Mouse (Mus musculus): ENCODE measurements around the gene Slc8a1. TPM values are rescaled to one million over a fixed set of nuclear protein-coding genes. Genes with fewer than 3 reads are reported as not detected.

Gene Slc8a1
- polyA plus RNA-seq, 1 experiment from 2014 or later: 144 TPM

GRCm38 (mm10) chr17:81400377-81400776, 337.8 kb downstream of the Slc8a1 start:
- Histone ChIP-seq H3K4me2 (ENCODE audit: low read length) (no peak overlapping the region), H3K27ac (replicated peaks in 1 of 2; ENCODE audit: control insufficient read depth in 1 of 2, insufficient read depth in 1 of 2, low read depth in 2 of 2, low read length in 2 of 2) (peak overlapping the region in 1 of 2 experiments; percentile 12; a peak in 1 of 4 replicates), H3K4me3 (ENCODE audit: control insufficient read depth in 1 of 2, insufficient read depth in 1 of 2, low read depth in 1 of 2, low read length in 2 of 2) (no peak overlapping the region), H3K4me1 (ENCODE audit: control insufficient read depth in 2 of 2, insufficient read depth in 2 of 2, low read length in 2 of 2) (peaks cover 2 to 35% of the 10 kb centered on the region in 2 experiments; a peak in 3 of 4 replicates), H3K36me3 (ENCODE audit: control insufficient read depth, insufficient read depth, low read length) (peaks cover 82% of the 10 kb centered on the region), H3K27me3 (ENCODE audit: control insufficient read depth, insufficient read depth, low read length) (no peaks in the 10 kb centered on the region), H3K9ac (ENCODE audit: low read length) (no peak overlapping the region), H3K9me3 (ENCODE audit: control insufficient read depth, low read length) (no peaks in the 10 kb centered on the region)
- no peak for ATAC-seq (ENCODE audit: insufficient number of reproducible peaks, insufficient read depth, low FRiP score, low read depth)
- WGBS: 68% methylated on average over 5 of the region's 5 CpGs

GRCm38 (mm10) chr17:81397434-81397833, 340.7 kb downstream of the Slc8a1 start:
- no peak overlapping the region for H3K4me3 ChIP-seq (ENCODE audit: control insufficient read depth in 1 of 2, insufficient read depth in 1 of 2, low read depth in 1 of 2, low read length in 2 of 2)
- no peaks in the 10 kb centered on the region for H3K27me3 ChIP-seq (ENCODE audit: control insufficient read depth, insufficient read depth, low read length)
- no peak overlapping the region for H3K9ac ChIP-seq (ENCODE audit: low read length)
- H3K4me2 ChIP-seq (ENCODE audit: low read length): no peak overlapping the region
- H3K36me3 ChIP-seq (ENCODE audit: control insufficient read depth, insufficient read depth, low read length): peaks cover 83% of the 10 kb centered on the region
- no peaks in the 10 kb centered on the region for H3K9me3 ChIP-seq (ENCODE audit: control insufficient read depth, low read length)
- no peak for ATAC-seq (ENCODE audit: insufficient number of reproducible peaks, insufficient read depth, low FRiP score, low read depth)
- 84% methylated on average over 1 of the region's 1 CpGs for WGBS
- no peak overlapping the region for H3K27ac ChIP-seq (replicated peaks in 1 of 2; ENCODE audit: control insufficient read depth in 1 of 2, insufficient read depth in 1 of 2, low read depth in 2 of 2, low read length in 2 of 2)
- peaks cover 0 to 23% of the 10 kb centered on the region in 2 experiments; a peak in 3 of 4 replicates for H3K4me1 ChIP-seq (ENCODE audit: control insufficient read depth in 2 of 2, insufficient read depth in 2 of 2, low read length in 2 of 2)

GRCm38 (mm10) chr17:81394124-81394523, 344.1 kb downstream of the Slc8a1 start:
- Histone ChIP-seq H3K27ac (replicated peaks in 1 of 2; ENCODE audit: control insufficient read depth in 1 of 2, insufficient read depth in 1 of 2, low read depth in 2 of 2, low read length in 2 of 2) (no peak overlapping the region), H3K4me2 (ENCODE audit: low read length) (no peak overlapping the region), H3K27me3 (ENCODE audit: control insufficient read depth, insufficient read depth, low read length) (no peaks in the 10 kb centered on the region), H3K9ac (ENCODE audit: low read length) (no peak overlapping the region), H3K36me3 (ENCODE audit: control insufficient read depth, insufficient read depth, low read length) (peaks cover 76% of the 10 kb centered on the region), H3K9me3 (ENCODE audit: control insufficient read depth, low read length) (no peaks in the 10 kb centered on the region), H3K4me1 (ENCODE audit: control insufficient read depth in 2 of 2, insufficient read depth in 2 of 2, low read length in 2 of 2) (peaks cover 0 to 11% of the 10 kb centered on the region in 2 experiments; a peak in 1 of 4 replicates), H3K4me3 (ENCODE audit: control insufficient read depth in 1 of 2, insufficient read depth in 1 of 2, low read depth in 1 of 2, low read length in 2 of 2) (no peak overlapping the region)
- ATAC-seq (ENCODE audit: insufficient number of reproducible peaks, insufficient read depth, low FRiP score, low read depth): no peak
- 53% methylated on average over 2 of the region's 2 CpGs for WGBS

- Histone ChIP-seq H3K27ac (replicated peaks in 1 of 2; ENCODE audit: control insufficient read depth in 1 of 2, insufficient read depth in 1 of 2, low read depth in 2 of 2, low read length in 2 of 2) (no peak overlapping the region), H3K9me3 (ENCODE audit: control insufficient read depth, low read length) (no peaks in the 10 kb centered on the region), H3K4me2 (ENCODE audit: low read length) (no peak overlapping the region), H3K9ac (ENCODE audit: low read length) (no peak overlapping the region), H3K36me3 (ENCODE audit: control insufficient read depth, insufficient read depth, low read length) (peaks cover 77% of the 10 kb centered on the region), H3K4me1 (ENCODE audit: control insufficient read depth in 2 of 2, insufficient read depth in 2 of 2, low read length in 2 of 2) (peaks cover 3 to 11% of the 10 kb centered on the region in 2 experiments; a peak in 3 of 4 replicates), H3K27me3 (ENCODE audit: control insufficient read depth, insufficient read depth, low read length) (no peaks in the 10 kb centered on the region), H3K4me3 (ENCODE audit: control insufficient read depth in 1 of 2, insufficient read depth in 1 of 2, low read depth in 1 of 2, low read length in 2 of 2) (no peak overlapping the region)
- 74% methylated on average over 4 of the region's 4 CpGs for WGBS
- ATAC-seq (ENCODE audit: insufficient number of reproducible peaks, insufficient read depth, low FRiP score, low read depth): no peak
Observed at GRCm38 (mm10) chr17:81393040-81393439, 345.1 kb downstream of the Slc8a1 start.

- Histone ChIP-seq H3K4me2 (ENCODE audit: low read length) (no peak overlapping the region), H3K4me1 (ENCODE audit: control insufficient read depth in 2 of 2, insufficient read depth in 2 of 2, low read length in 2 of 2) (peaks cover 5 to 11% of the 10 kb centered on the region in 2 experiments; a peak in 3 of 4 replicates), H3K9ac (ENCODE audit: low read length) (no peak overlapping the region), H3K27me3 (ENCODE audit: control insufficient read depth, insufficient read depth, low read length) (no peaks in the 10 kb centered on the region), H3K36me3 (ENCODE audit: control insufficient read depth, insufficient read depth, low read length) (peaks cover 81% of the 10 kb centered on the region), H3K27ac (replicated peaks in 1 of 2; ENCODE audit: control insufficient read depth in 1 of 2, insufficient read depth in 1 of 2, low read depth in 2 of 2, low read length in 2 of 2) (no peak overlapping the region), H3K4me3 (ENCODE audit: control insufficient read depth in 1 of 2, insufficient read depth in 1 of 2, low read depth in 1 of 2, low read length in 2 of 2) (no peak overlapping the region), H3K9me3 (ENCODE audit: control insufficient read depth, low read length) (no peaks in the 10 kb centered on the region)
- ATAC-seq (ENCODE audit: insufficient number of reproducible peaks, insufficient read depth, low FRiP score, low read depth): no peak
- WGBS: 88% methylated on average over 7 of the region's 7 CpGs
Observed at GRCm38 (mm10) chr17:81391478-81391877, 346.7 kb downstream of the Slc8a1 start.

GRCm38 (mm10) chr17:81390790-81391189, 347.4 kb downstream of the Slc8a1 start:
- WGBS: 66% methylated on average over 3 of the region's 3 CpGs
- Histone ChIP-seq H3K4me2 (ENCODE audit: low read length) (no peak overlapping the region), H3K36me3 (ENCODE audit: control insufficient read depth, insufficient read depth, low read length) (peaks cover 81% of the 10 kb centered on the region), H3K9me3 (ENCODE audit: control insufficient read depth, low read length) (no peaks in the 10 kb centered on the region), H3K27ac (replicated peaks in 1 of 2; ENCODE audit: control insufficient read depth in 1 of 2, insufficient read depth in 1 of 2, low read depth in 2 of 2, low read length in 2 of 2) (no peak overlapping the region), H3K9ac (ENCODE audit: low read length) (no peak overlapping the region), H3K4me3 (ENCODE audit: control insufficient read depth in 1 of 2, insufficient read depth in 1 of 2, low read depth in 1 of 2, low read length in 2 of 2) (no peak overlapping the region), H3K4me1 (ENCODE audit: control insufficient read depth in 2 of 2, insufficient read depth in 2 of 2, low read length in 2 of 2) (peaks cover 5 to 11% of the 10 kb centered on the region in 2 experiments; a peak in 3 of 4 replicates), H3K27me3 (ENCODE audit: control insufficient read depth, insufficient read depth, low read length) (no peaks in the 10 kb centered on the region)
- ATAC-seq (ENCODE audit: insufficient number of reproducible peaks, insufficient read depth, low FRiP score, low read depth): no peak

GRCm38 (mm10) chr17:81386118-81386517, 352.1 kb downstream of the Slc8a1 start:
- H3K4me1 ChIP-seq (ENCODE audit: control insufficient read depth in 2 of 2, insufficient read depth in 2 of 2, low read length in 2 of 2): peaks cover 5 to 7% of the 10 kb centered on the region in 2 experiments; a peak in 3 of 4 replicates
- WGBS: 70% methylated on average over 2 of the region's 2 CpGs
- H3K27ac ChIP-seq (replicated peaks in 1 of 2; ENCODE audit: control insufficient read depth in 1 of 2, insufficient read depth in 1 of 2, low read depth in 2 of 2, low read length in 2 of 2): no peak overlapping the region
- no peak for ATAC-seq (ENCODE audit: insufficient number of reproducible peaks, insufficient read depth, low FRiP score, low read depth)
- no peaks in the 10 kb centered on the region for H3K9me3 ChIP-seq (ENCODE audit: control insufficient read depth, low read length)
- peaks cover 73% of the 10 kb centered on the region for H3K36me3 ChIP-seq (ENCODE audit: control insufficient read depth, insufficient read depth, low read length)
- H3K4me3 ChIP-seq (ENCODE audit: control insufficient read depth in 1 of 2, insufficient read depth in 1 of 2, low read depth in 1 of 2, low read length in 2 of 2): no peak overlapping the region
- no peaks in the 10 kb centered on the region for H3K27me3 ChIP-seq (ENCODE audit: control insufficient read depth, insufficient read depth, low read length)
- H3K9ac ChIP-seq (ENCODE audit: low read length): no peak overlapping the region
- no peak overlapping the region for H3K4me2 ChIP-seq (ENCODE audit: low read length)

- H3K27ac ChIP-seq (replicated peaks in 1 of 2; ENCODE audit: control insufficient read depth in 1 of 2, insufficient read depth in 1 of 2, low read depth in 2 of 2, low read length in 2 of 2): no peak overlapping the region
- H3K4me3 ChIP-seq (ENCODE audit: control insufficient read depth in 1 of 2, insufficient read depth in 1 of 2, low read depth in 1 of 2, low read length in 2 of 2): no peak overlapping the region
- WGBS: 81% methylated on average over 5 of the region's 5 CpGs
- no peaks in the 10 kb centered on the region for H3K27me3 ChIP-seq (ENCODE audit: control insufficient read depth, insufficient read depth, low read length)
- no peaks in the 10 kb centered on the region for H3K9me3 ChIP-seq (ENCODE audit: control insufficient read depth, low read length)
- no peak overlapping the region for H3K4me2 ChIP-seq (ENCODE audit: low read length)
- no peak for ATAC-seq (ENCODE audit: insufficient number of reproducible peaks, insufficient read depth, low FRiP score, low read depth)
- peaks cover 74% of the 10 kb centered on the region for H3K36me3 ChIP-seq (ENCODE audit: control insufficient read depth, insufficient read depth, low read length)
- H3K4me1 ChIP-seq (ENCODE audit: control insufficient read depth in 2 of 2, insufficient read depth in 2 of 2, low read length in 2 of 2): peaks cover 5% of the 10 kb centered on the region in 2 experiments; a peak in 2 of 4 replicates
- H3K9ac ChIP-seq (ENCODE audit: low read length): no peak overlapping the region
Observed at GRCm38 (mm10) chr17:81385476-81385875, 352.7 kb downstream of the Slc8a1 start.

All from heart, embryonic 14.5 days (tissue).